Mouse (Mus musculus) limb, embryonic 15.5 days (tissue): ENCODE data around the gene Upk2. TPM values are rescaled to one million over a fixed set of nuclear protein-coding genes. Genes with fewer than 3 reads are reported as not detected.

ENCODE experiments used
- ATAC-seq: fragments of 200-750 bp; cut with Nextera tagmentation; 2 replicates; pipeline ENCODE4 v1.8.0; 2017; ENCODE audit warnings: low read depth, moderate TSS enrichment; ENCODE audit not compliant: insufficient number of reproducible peaks, low FRiP score, low TSS enrichment
- H3K27ac ChIP-seq: fragments of 300-500 bp; sonication (generic); 2 replicates; pipeline ENCODE4 v1.5.1; 2015; ENCODE audit warnings: moderate library complexity, mild to moderate bottlenecking, inconsistent platforms
- H3K27me3 ChIP-seq: fragments of 300-500 bp; sonication (generic); 2 replicates; pipeline ENCODE4 v1.6.1; 2015; ENCODE audit warnings: inconsistent platforms
- H3K36me3 ChIP-seq: fragments of 300-500 bp; sonication (generic); 2 replicates; pipeline ENCODE4 v1.6.1; 2015; ENCODE audit warnings: inconsistent platforms
- H3K4me1 ChIP-seq: fragments of 300-500 bp; sonication (generic); 2 replicates; pipeline ENCODE4 v1.6.1; 2015; ENCODE audit warnings: inconsistent platforms
- H3K4me2 ChIP-seq: fragments of 300-500 bp; sonication (generic); 2 replicates; pipeline ENCODE4 v1.6.1; 2015; ENCODE audit warnings: mild to moderate bottlenecking, inconsistent platforms
- H3K4me3 ChIP-seq: fragments of 300-500 bp; sonication (generic); 2 replicates; pipeline ENCODE4 v1.5.1; 2015; ENCODE audit warnings: mild to moderate bottlenecking, inconsistent platforms
- H3K9ac ChIP-seq: fragments of 300-500 bp; sonication (generic); 2 replicates; pipeline ENCODE4 v1.6.1; 2015; ENCODE audit warnings: inconsistent platforms
- H3K9me3 ChIP-seq: fragments of 300-500 bp; sonication (generic); 2 replicates; pipeline ENCODE4 v1.6.1; 2016; ENCODE audit warnings: inconsistent platforms
- WGBS: fragments of 180-500 bp; shearing (Covaris S2); methylation state at CpG from one replicate; pipeline ENCODE4 v1.1.7; 2015; 5-methylcytosine and 5-hydroxymethylcytosine counted together
- polyA plus RNA-seq: library from polyadenylated mRNA; unstranded; fragments of >200 nt; fragmentation: Nextera tagmentation; extraction: Ambion mirVana; gene quantifications from 2 replicates; pipeline ENCODE4 v1.2.1, GENCODE M21; 2015

The Upk2 gene
- polyA plus RNA-seq, 1 experiment from 2014 or later: 0.45 TPM

- Histone ChIP-seq H3K9me3 (no peaks in the 10 kb centered on the region), H3K4me3 (peak overlapping the region; percentile 98), H3K27ac (peak overlapping the region; percentile 99), H3K9ac (peak overlapping the region; percentile 24; the same call in 1 of the 2 replicates), H3K4me2 (peak overlapping the region; percentile 81), H3K4me1 (peaks cover 78% of the 10 kb centered on the region), H3K36me3 (peaks cover 2% of the 10 kb centered on the region; the same call in 1 of the 2 replicates), H3K27me3 (no peaks in the 10 kb centered on the region)
- no peak for ATAC-seq
- WGBS: 11% methylated on average over 3 of the region's 3 CpGs
Observed at GRCm38 (mm10) chr9:44486335-44486734, 31.6 kb upstream of the Upk2 start.

- Histone ChIP-seq H3K9ac (peak overlapping the region; percentile 24), H3K9me3 (no peaks in the 10 kb centered on the region), H3K4me1 (peaks cover 76% of the 10 kb centered on the region), H3K4me2 (peak overlapping the region; percentile 81), H3K27me3 (no peaks in the 10 kb centered on the region), H3K36me3 (no peaks in the 10 kb centered on the region), H3K4me3 (peak overlapping the region; percentile 98), H3K27ac (peak overlapping the region; percentile 99)
- 20% methylated on average over 14 of the region's 14 CpGs for WGBS
- no peak for ATAC-seq
Observed at GRCm38 (mm10) chr9:44485516-44486161, 30.9 kb upstream of the Upk2 start.

- Histone ChIP-seq H3K9me3 (no peaks in the 10 kb centered on the region), H3K4me1 (peaks cover 76% of the 10 kb centered on the region), H3K27me3 (no peaks in the 10 kb centered on the region), H3K4me3 (peak overlapping the region; percentile 98), H3K36me3 (no peaks in the 10 kb centered on the region), H3K9ac (peak overlapping the region; percentile 24), H3K4me2 (peak overlapping the region; percentile 81), H3K27ac (peak overlapping the region; percentile 99)
- no peak for ATAC-seq
- 18% methylated on average over 6 of the region's 6 CpGs for WGBS
Observed at GRCm38 (mm10) chr9:44485105-44485515, 30.3 kb upstream of the Upk2 start.

- Histone ChIP-seq H3K4me2 (peak overlapping the region; percentile 81), H3K36me3 (no peaks in the 10 kb centered on the region), H3K4me1 (peaks cover 75% of the 10 kb centered on the region), H3K27ac (peak overlapping the region; percentile 99), H3K9me3 (no peaks in the 10 kb centered on the region), H3K4me3 (peak overlapping the region; percentile 98), H3K27me3 (no peaks in the 10 kb centered on the region), H3K9ac (peak overlapping the region; percentile 97)
- WGBS: 12% methylated on average over 7 of the region's 7 CpGs
- no peak for ATAC-seq
Observed at GRCm38 (mm10) chr9:44484311-44485104, 29.7 kb upstream of the Upk2 start.

DNA sequence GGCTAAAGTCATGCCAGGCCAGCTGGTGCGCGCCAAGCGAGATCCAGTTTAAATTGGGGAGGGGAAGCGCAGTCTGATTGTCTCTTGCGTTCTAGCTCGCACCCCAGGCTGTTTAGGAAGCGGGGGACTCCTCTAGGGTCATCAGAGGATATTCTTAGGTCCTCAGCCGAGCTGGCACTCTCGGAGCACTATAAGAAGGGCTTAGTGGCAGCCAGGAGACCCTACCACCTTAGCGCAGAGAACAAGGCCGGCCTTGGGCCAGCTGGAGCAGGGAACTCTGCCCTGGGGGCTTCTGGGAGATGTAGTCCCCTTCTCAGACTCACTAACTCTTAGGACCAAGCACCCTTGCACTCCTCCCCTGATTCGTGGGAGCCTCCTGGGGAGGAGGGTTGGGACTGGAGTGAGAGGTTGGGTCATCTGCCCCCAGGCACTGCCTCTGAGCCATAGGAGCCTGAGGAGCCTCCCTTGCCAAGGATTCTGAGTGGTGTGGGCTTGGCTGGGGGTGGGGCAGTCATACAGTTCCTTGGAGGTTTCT, 28.8 kb upstream of the Upk2 start:
- no peaks in the 10 kb centered on the region for H3K9me3 ChIP-seq
- peak overlapping the region; percentile 97 for H3K9ac ChIP-seq
- WGBS: 0% methylated on average over 12 of the region's 12 CpGs
- no peaks in the 10 kb centered on the region for H3K36me3 ChIP-seq
- peak overlapping the region; percentile 98 for H3K4me3 ChIP-seq
- no peak; the same call in 1 of the 2 replicates for ATAC-seq
- peaks cover 65% of the 10 kb centered on the region for H3K4me1 ChIP-seq
- peak overlapping the region; percentile 99 for H3K27ac ChIP-seq
- H3K27me3 ChIP-seq: no peaks in the 10 kb centered on the region
- peak overlapping the region; percentile 81 for H3K4me2 ChIP-seq

- Histone ChIP-seq H3K4me2 (peak overlapping the region; percentile 81), H3K27me3 (no peaks in the 10 kb centered on the region), H3K4me3 (peak overlapping the region; percentile 98), H3K9ac (peak overlapping the region; percentile 97), H3K9me3 (no peaks in the 10 kb centered on the region), H3K4me1 (peaks cover 60% of the 10 kb centered on the region), H3K36me3 (no peaks in the 10 kb centered on the region), H3K27ac (peak overlapping the region; percentile 99)
- WGBS: 0% methylated on average over 39 of the region's 39 CpGs
- no peak for ATAC-seq
Observed at GRCm38 (mm10) chr9:44483041-44483509, 28.3 kb upstream of the Upk2 start.

- peak; percentile 73 for ATAC-seq
- peak within 1 kb of the TSS; percentile 81 for H3K4me2 ChIP-seq
- peak within 1 kb of the TSS; percentile 97 for H3K9ac ChIP-seq
- no peaks in the 10 kb centered on the region for H3K36me3 ChIP-seq
- H3K27ac ChIP-seq: peak within 1 kb of the TSS; percentile 99
- WGBS: under 1% methylated on average over 30 of the region's 31 CpGs
- H3K9me3 ChIP-seq: no peaks in the 10 kb centered on the region
- peak within 1 kb of the TSS; percentile 98 for H3K4me3 ChIP-seq
- no peaks in the 10 kb centered on the region for H3K27me3 ChIP-seq
- peaks cover 59% of the 10 kb centered on the region for H3K4me1 ChIP-seq
Observed at GRCm38 (mm10) chr9:44482552-44482951, 27.8 kb upstream of the Upk2 start, which contains the start of gene Bcl9l. Bcl9l (plus strand) TSS chr9:44482825.

- Histone ChIP-seq H3K27me3 (no peaks in the 10 kb centered on the region), H3K9me3 (no peaks in the 10 kb centered on the region), H3K4me1 (peaks cover 59% of the 10 kb centered on the region), H3K4me2 (peak overlapping the region; percentile 81), H3K9ac (no peak overlapping the region), H3K27ac (peak overlapping the region; percentile 99), H3K4me3 (peak overlapping the region; percentile 98), H3K36me3 (no peaks in the 10 kb centered on the region)
- ATAC-seq: no peak
- 9% methylated on average over 3 of the region's 3 CpGs for WGBS
Observed at GRCm38 (mm10) chr9:44482112-44482511, 27.3 kb upstream of the Upk2 start.

DNA sequence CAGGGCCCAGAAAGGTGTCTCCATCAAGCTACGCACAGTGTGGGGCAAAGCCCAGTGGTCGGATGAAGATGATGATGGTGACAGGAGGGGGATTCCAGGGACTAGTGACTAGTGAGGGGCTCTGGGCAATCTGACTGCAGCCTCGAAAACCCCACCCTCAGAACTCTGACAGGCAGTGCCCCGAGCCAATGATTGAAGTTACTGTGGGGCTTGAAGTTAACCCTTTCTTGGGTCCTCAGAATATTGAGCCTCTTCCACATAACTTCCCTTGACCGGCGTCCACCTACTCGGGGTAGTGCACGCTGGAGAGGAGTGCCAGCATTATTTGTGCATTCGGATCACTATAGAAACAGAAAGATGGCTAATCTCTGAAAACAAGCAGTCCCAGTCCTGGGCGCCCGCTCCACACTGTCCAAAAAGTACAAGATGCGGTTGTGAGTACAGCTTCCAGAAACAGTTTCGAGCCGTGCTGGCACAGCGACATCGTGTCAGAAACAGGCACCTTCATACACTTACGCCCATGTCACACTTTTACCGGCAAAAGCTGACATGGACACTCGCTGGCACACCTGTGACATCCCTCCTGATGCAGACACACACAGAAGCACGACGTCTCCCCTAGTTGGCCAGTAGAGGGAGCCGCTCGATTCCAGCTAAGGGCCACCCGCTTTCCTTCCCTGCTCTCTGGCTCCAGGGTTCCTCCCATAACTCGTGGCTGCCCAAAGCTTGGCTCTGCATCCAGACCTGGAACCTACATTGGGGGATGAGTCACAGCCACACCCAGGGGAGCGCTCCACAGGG, 25.1 kb upstream of the Upk2 start:
- peak overlapping the region; percentile 77 for H3K4me3 ChIP-seq
- no peaks in the 10 kb centered on the region for H3K27me3 ChIP-seq
- H3K4me2 ChIP-seq: peak overlapping the region; percentile 83
- under 1% methylated on average over 26 of the region's 26 CpGs for WGBS
- ATAC-seq: peak; percentile 41
- H3K4me1 ChIP-seq: peaks cover 36% of the 10 kb centered on the region
- peak overlapping the region; percentile 82 for H3K9ac ChIP-seq
- no peaks in the 10 kb centered on the region for H3K9me3 ChIP-seq
- no peaks in the 10 kb centered on the region for H3K36me3 ChIP-seq
- peak overlapping the region; percentile 100 for H3K27ac ChIP-seq

- under 1% methylated on average over 29 of the region's 29 CpGs for WGBS
- ATAC-seq: peak; percentile 72
- Histone ChIP-seq H3K4me2 (peak overlapping the region; percentile 83), H3K4me3 (peak overlapping the region; percentile 77), H3K9me3 (no peaks in the 10 kb centered on the region), H3K27me3 (no peaks in the 10 kb centered on the region), H3K4me1 (peaks cover 29% of the 10 kb centered on the region), H3K36me3 (no peaks in the 10 kb centered on the region), H3K27ac (peak overlapping the region; percentile 100), H3K9ac (peak overlapping the region; percentile 82)
Observed at GRCm38 (mm10) chr9:44478959-44479605, 24.3 kb upstream of the Upk2 start.
